Mouse (Mus musculus): Measurements from ENCODE around the gene C77080.

Gene C77080

DNA sequence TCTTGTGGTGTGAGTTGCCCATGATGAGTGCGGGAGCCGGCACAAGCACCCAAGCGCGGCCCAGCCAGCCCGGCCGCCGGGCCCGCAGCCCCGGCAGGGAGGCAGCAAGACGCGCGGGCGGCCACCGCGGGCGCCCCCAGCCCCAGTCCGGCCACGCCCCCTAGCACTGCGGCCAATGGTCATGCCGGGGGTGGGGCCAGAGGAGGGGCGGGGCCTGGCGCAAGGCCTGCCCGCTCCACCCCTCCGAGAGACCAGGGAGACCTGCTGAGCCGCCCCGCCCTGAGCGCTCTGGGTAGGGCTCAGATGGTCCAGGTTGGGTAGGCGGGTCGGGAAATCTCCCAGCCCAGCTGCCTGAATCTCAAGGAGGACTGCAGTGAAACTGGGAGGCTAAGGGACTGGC, 22.1 kb downstream of the C77080 start:
- peak; percentile 85 for DNase-seq (ENCODE audit: low read depth, low spot score)

DNA sequence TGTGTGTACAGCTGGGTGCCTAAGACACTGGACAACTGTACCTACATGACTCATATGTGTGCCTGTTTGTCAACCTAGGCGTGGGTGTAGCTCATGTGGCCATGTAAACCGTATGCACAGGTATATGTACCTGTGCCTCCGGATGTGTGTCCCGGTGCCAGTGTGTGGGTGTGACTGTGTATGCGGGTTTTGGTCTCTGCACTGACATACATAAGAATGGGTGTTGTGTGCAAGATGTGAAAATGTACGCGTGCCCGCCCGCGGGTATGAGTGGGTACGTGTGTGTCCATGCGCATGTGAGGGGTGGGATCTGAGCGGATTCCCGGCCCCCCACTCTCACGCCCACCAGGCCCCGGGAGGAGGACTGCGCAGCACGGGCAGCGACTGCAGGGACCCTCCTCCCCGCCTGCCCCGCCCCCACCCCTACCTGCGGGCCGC, 22.6 kb downstream of the C77080 start:
- no peak for DNase-seq (ENCODE audit: low read depth, low spot score)

- peak; percentile 74 for DNase-seq (ENCODE audit: low read depth, low spot score)
These were observed 23.3 kb downstream of the C77080 start for GRCm38 (mm10) chr4:129237843-129238441.

DNA sequence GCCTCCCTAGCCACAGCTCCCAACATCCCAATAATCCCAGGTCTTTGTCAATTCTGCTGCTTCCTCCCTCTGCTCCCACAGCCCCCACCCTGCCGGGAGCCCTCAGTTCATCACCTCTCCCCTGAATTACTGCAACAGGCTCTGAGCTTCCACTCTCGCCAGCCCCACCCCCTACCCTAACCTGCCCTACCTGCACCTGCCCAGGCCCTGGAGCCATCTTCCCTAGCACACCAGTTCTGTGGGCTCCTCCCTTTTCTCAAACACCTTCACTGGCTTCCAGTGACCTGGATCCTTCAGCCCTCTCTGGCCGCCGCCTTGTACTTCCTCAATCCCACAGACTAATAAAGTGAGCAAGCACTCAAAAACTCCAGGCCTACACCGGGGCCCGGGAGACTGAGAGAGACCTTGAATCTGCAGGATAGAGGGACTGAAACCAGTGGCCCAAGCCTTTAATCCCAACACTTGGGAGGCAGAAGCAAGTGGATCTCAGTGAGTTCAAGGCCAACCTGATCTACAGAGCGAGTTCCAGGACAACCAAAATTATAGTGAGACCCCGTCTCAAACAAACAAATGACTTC, 24.9 kb downstream of the C77080 start:
- no peak for DNase-seq (ENCODE audit: low read depth, low spot score)

DNA sequence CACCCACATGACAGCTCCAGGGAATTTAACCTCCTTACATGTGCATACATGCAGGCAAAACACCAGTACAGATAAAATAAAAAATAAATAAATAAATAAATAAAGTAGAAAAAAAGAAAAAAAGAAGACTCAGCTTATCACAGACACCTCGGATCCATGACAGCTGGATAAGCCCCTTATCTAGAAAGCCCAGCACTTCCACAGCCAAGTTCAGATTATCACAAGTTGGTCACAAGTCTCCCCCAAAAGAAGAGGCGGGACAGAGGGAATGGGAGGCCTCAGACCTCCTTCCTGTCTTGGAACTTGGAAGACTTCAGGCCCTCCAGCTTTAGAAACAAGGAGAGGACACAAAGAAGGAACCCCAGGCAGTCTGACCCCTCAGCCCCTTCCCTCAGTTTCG, 26.1 kb downstream of the C77080 start:
- no peak for DNase-seq (ENCODE audit: low read depth, low spot score)

GRCm38 (mm10) chr4:129234488-129234887, 26.7 kb downstream of the C77080 start:
- DNase-seq (ENCODE audit: low read depth, low spot score): no peak

DNA sequence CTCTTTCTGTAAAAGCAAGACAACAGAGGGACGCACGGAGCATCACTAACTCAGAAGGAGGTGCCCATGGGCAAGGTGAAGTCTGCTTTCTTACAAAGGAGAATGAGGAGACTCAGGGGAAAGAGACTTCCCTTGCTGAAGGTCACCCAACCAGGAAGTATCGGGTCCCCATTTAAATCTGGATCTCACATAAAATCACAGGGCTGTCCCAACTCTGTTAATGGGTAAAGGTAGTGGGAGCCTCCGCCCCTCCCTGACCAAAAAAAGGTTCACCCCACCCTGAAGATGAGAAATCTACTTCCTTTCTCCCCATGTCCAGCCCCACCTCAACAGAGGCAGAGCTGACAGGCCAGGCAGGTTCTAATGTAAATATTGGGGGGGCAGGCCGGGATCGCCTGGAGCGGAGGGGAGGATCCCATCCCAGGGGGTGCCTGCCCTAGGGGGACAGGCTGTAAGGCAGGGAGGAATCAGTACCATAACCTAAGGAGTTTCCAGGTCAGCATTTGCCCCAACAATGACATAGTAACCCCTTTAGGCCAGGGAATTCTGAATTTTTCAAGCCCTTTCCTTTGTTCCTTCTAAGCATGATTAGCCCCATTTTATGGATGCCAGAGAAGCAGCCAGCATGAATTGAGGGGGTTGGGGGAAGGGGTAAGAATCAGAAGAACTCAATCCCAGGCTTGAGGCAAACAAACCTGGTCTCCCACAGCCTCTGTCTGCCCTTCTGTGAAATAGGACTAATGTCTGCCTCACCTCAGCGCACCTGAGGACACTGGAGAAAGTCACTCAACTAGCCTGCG, 28.4 kb downstream of the C77080 start:
- no peak for DNase-seq (ENCODE audit: low read depth, low spot score)

DNA sequence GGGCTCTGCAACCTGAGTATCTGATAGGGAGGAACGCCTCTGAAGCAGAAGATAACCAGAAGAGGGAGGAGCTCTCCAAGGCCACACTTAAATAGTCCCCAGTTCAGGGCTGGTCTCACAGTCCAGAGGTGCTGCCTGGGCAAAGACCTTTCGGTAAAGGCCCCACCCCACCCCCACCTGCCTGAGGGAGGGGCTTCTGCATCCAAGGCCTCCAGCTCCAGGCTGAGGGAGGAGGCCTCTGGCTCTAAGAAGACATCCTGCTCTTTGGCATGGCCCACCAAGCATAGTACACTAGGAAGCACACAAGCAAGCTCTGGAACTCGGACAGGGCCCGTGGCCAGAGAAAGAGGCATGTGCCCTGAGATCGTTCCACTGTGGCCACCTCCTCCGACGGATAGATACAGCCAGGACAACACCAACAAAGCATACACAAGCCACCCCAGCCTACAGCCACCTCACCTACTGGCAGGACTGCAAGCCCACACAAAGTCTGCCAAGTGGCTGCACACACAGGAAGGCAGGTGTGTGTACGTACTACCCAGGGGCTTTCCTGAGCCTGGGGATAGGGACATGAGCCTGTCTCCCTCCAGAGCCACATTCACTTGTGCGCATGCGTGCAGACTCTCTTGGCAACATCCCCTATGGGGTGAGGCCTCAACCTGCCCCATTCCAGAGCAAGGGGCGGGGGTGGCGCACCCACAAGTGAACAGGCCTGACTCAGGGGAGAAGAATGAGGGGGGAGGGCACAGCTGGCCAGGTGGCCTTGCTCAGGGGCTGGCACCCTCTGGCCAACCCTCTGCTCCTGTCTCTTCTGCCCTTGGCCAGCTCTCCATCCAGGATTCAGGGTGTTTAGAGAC, 29.4 kb downstream of the C77080 start:
- no peak for DNase-seq (ENCODE audit: low read depth, low spot score)

GRCm38 (mm10) chr4:129230926-129231325, 30.3 kb downstream of the C77080 start:
- DNase-seq (ENCODE audit: low read depth, low spot score): no peak

- no peak for DNase-seq (ENCODE audit: low read depth, low spot score)
These were observed 33.2 kb downstream of the C77080 start for GRCm38 (mm10) chr4:129227985-129228381.

DNA sequence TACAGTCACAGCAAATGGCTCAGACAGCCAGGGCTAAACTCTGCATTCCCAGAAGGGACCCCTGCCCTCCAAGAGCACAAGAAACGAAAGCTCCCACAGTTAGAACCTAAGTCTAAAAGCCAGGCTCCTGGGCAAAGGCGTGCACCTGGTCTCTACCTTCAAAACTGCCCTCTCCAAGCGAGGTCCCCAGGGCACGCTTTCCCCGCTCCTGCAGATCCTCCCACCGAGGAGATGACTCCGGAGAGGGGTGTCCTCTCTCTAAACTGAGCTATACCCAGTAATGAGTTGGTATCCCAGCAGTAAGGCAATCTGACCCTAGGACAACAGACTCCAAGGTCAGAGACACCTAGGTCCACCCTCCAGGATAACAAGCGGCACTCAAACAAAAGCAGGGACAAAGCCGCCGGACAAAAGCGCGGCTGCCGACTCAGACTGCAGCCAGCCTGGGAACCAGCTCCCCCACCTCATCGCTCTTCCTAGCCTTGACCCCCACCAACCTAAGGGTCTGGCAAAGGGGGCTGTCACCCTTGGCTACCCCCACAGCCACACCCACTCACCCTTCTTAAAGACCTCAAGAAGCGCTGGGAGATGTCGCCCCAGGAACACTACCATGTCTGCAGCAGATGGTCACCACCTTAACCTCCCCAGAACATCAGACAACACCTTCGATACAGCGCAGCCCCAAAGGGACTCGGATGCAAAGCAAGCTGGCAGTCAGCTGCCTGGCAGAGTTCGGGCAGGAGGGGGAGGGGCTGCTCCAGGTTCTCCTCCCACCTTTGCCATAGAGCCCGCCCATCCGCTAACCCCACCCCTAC, 33.8 kb downstream of the C77080 start:
- DNase-seq (ENCODE audit: low read depth, low spot score): no peak

GRCm38 (mm10) chr4:129226441-129226963, 34.7 kb downstream of the C77080 start:
- no peak for DNase-seq (ENCODE audit: low read depth, low spot score)

GRCm38 (mm10) chr4:129225315-129225714, 35.9 kb downstream of the C77080 start:
- DNase-seq (ENCODE audit: low read depth, low spot score): no peak

DNA sequence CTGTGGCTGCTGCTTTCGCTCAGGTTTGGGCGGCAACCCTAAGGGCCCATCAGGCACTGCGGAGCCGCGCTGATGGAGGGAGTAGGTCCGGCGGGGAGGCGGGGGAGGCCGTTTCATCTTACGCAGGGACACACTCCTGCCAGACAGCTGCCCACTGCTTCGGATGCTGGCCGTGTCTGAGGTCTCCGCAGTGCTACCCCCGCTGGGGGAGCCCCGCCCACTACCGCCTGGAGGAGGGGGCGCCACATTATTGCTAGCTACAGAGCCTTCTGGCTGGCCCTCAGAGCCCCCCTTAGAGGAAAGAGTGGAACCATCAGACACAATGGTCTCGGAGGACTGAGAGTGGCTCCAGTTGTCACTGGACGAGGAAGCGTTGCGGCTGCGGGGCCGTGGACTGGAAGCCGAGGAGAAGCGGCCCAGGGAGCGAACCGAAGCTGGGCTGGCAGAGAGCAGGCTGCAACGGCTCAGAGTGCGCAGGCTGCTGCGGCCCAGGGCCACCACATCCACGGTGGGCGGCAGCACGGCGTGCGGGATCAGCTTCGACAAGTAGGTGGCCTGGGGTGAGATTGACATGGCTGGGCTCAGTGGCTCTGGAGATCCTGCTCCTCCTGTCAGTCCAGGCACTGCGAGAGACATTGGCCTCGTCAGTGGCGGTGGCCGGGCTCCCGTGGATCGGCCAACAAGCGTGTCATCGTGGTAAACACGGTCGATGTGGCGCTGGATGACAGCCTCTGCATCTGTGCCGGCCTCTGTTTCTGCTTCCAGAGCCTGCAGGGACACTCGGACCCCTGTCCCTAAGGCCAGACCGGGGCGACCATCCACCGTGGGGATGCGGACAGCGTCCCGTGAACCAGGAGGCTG, 37.6 kb downstream of the C77080 start:
- DNase-seq (ENCODE audit: low read depth, low spot score): peak; percentile 41

DNA sequence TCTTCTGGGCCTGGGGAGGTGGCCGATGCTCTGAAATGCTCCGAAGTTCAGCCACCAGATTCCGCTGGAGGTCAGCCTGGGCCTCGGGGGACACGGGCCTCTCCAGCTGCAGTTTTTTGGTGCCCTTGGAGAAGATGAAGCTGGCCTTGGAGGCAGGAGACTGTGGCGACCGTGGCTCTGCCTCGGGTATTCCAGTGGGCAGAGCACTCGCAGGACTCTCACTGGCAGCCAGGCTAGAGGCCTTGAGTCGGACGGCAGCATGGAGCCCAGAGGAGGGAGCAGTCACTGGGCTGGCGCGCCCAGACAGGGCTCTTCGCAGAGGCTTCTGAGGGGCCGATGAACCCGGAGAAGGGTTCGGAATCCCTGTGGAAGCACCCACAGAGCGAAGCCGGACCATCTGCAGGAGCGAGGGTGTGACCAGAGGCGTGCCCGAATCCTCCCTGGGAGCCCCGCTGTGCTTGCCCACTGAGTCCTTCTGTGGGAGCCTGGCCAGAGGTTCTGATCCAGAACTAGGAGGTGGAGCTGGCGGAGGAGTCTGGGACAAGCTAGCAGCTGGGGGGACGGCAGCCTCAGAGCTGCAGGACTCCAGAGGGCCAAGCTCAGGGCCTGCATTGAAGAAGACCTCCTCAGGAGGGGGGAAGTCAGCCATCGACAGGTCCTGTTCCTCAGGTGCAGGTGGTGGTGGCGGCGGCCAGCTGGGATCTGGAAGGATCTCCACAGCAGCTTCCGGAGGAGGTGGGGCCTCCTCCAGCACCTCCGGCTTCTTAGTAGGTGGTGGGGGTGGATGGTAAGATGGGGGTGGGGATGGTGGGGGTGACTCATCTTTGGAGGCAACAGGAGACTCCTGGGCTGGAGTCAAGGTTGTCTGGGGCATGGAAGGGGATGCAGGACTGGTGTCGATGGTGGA, 38.9 kb downstream of the C77080 start:
- no peak for DNase-seq (ENCODE audit: low read depth, low spot score)

DNA sequence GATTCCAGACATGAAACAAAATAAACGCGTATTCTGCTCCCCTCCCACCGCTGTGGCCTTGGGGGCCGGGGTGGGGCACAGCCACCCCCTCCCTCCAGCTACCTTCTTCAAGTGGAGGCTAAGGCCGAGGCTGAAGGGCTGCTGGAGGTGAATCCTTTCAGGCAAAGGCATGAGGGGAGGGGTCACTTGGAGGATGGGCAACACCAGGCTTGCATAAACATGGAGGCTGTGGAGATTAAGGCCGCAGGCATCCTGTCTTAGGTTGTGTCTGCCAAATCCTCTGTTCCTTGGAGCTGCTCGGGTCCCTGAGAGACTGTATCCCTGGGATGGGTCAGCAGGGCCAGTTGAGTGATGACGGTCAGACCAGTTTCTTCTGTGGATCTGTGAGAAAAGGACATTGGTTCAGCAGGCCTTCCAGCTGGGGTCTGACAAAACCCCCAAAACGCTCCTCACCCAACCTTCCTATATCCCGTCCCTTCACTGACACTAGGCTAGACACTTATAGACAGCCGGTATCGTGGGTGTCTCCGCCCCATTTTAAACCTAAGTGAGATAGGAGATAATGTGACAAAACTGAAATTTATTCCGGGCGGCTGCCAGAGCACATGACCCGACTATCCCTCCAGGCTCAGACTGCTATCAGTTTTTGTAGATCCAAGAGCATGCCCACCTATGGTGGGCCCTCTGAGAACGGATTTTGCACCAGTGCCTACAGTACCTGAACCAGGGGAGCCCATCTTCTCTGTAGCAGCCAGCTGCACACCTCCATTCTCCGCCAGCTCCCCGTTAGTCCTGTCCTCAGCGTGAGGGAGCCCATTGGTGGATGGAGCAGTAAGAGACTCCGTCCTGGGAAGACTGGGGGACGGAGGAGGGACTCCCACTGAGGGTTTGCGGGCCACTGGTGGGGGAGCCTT, 39.9 kb downstream of the C77080 start:
- DNase-seq (ENCODE audit: low read depth, low spot score): no peak

DNA sequence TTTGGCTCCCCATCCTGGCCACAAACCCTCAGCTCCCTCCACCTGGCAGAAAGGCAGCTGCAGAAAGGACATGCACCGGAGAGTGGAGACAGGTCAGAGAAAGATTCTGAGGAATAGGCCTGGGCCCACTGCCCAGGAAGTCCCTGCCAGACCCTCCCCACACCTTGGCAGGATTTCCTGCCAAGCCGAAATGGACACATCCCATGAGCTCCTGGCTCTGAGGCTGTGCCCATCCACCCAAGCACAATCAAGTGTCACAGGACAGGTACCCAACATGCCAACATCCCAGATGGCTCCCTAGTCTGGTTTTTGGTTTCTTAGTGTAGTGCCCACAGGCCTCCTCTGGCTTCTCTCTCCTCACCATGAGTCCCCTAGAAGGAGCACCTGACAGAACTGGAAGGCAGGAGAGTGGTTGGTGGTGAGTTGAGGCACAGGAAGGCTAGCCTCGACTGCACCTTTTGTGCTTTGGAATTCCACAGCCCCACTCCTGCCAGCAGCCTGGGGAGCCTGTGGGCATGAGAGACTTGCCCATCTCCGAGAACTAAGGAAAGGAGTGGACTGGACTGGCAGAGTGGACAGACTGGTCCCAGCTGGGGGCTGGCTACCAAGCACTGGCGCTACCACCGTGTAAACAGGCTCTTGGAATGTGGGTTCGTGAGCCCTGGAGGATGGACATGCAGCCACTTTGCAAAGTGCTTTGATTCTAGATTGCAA, 40.7 kb downstream of the C77080 start:
- DNase-seq (ENCODE audit: low read depth, low spot score): no peak

Data from mesoderm, embryonic 11.5 days (tissue).